Mouse (Mus musculus): ENCODE measurements around the gene Ccer1. TPM values are rescaled to one million over a fixed set of nuclear protein-coding genes. Genes with fewer than 3 reads are reported as not detected.

Ccer1 gene
- total RNA-seq, 2 experiments from 2014 or later: not detected

Other genes starting within 250 kb of the Ccer1 start
- 100 to 1,000 TPM; 166 to 345 TPM for gene Dcn, start 213.4 kb upstream of the Ccer1 start, total RNA-seq (2021)
- 10 to 100 TPM; 14.5 to 22.7 TPM for gene Lum, start 127.9 kb upstream of the Ccer1 start, total RNA-seq (2021)
- not detected for gene Kera, start 86.2 kb upstream of the Ccer1 start, total RNA-seq (2021)
- under 1 TPM in 1 of 2 experiments, not detected in 1; 0.58 TPM for gene Epyc, start 49.0 kb upstream of the Ccer1 start, total RNA-seq (2021)
- not detected for gene C030005K15Rik, start 33.7 kb downstream of the Ccer1 start, total RNA-seq (2021)